Mouse (Mus musculus): ENCODE measurements around the gene Tmem50b.

- no peak for TF ChIP-seq CTCF (IDR thresholded peaks at IDR 0.05; ENCODE audit: borderline replicate concordance, insufficient read depth, low read depth, low read length)
- TF ChIP-seq POLR2A (IDR thresholded peaks at IDR 0.05; ENCODE audit: borderline replicate concordance, insufficient read depth, low read length), result no peak
These were observed 47.3 kb upstream of the Tmem50b start for GRCm38 (mm10) chr16:91644901-91645300.

All from cerebellum, adult 2 months (tissue).